Mouse (Mus musculus) adrenal gland, adult 2 months (tissue): ENCODE measurements around the gene Gga3. TPM values are rescaled to one million over a fixed set of nuclear protein-coding genes. Genes with fewer than 3 reads are reported as not detected.

Experiments used
- DNase-seq: peaks from one replicate; pipeline ENCODE4 v3.0.0; 2021
- polyA plus RNA-seq: library from polyadenylated mRNA; depleted of rRNA; stranded (reverse); fragments of >200 nt; gene quantifications from 2 replicates; pipeline ENCODE4 v1.2.3, GENCODE M21; 2012; rRNA removed
- total RNA-seq, 2 experiments: library from RNA; stranded (reverse); gene quantifications; 2 replicates each; pipeline ENCODE4 v1.2.3; 2021

Gga3 gene
- total and polyA plus RNA-seq, 3 experiments, result 21.8 to 38.9 (median 38.7) TPM

GRCm38 (mm10) chr11:115555717-115556116 lies 48.1 kb downstream of the Gga3 start:
- no peak for DNase-seq

- no peak for DNase-seq
Measured at GRCm38 (mm10) chr11:115552783-115553182, 51.1 kb downstream of the Gga3 start.

- no peak for DNase-seq
Measured at GRCm38 (mm10) chr11:115543571-115543970, 60.3 kb downstream of the Gga3 start.

- no peak for DNase-seq
Measured at GRCm38 (mm10) chr11:115538045-115538444, 65.8 kb downstream of the Gga3 start.

- DNase-seq, result peak; percentile 17
Measured at GRCm38 (mm10) chr11:115536856-115537568, 66.8 kb downstream of the Gga3 start.

GRCm38 (mm10) chr11:115536038-115536681 lies 67.7 kb downstream of the Gga3 start, which contains the start of gene Sumo2:
Sumo2 (minus strand) TSS chr11:115536276.
- peak; percentile 99 for DNase-seq

GRCm38 (mm10) chr11:115535401-115536037 lies 68.3 kb downstream of the Gga3 start:
- DNase-seq, result peak; percentile 83

- DNase-seq, result no peak
Measured at GRCm38 (mm10) chr11:115534759-115535371, 69.0 kb downstream of the Gga3 start.

Other genes with a start within 250 kb of the Gga3 start
- 10 to 100 TPM; 23.8 to 25.0 TPM for gene Hid1, start 236.3 kb downstream of the Gga3 start, total RNA-seq
- gene Hid1, start 236.3 kb downstream of the Gga3 start, polyA plus RNA-seq, result 27.1 and 27.3 TPM in 2 replicates
- gene Cdr2l, start 222.1 kb downstream of the Gga3 start, total RNA-seq, result 100 to 1,000 TPM in 1 of 2 experiments, 10 to 100 TPM in 1; 67.8 to 169 TPM
- 63.0 and 75.9 TPM in 2 replicates for gene Cdr2l, start 222.1 kb downstream of the Gga3 start, polyA plus RNA-seq
- 100 to 1,000 TPM; 163 to 165 TPM for gene Mrpl58, start 200.3 kb downstream of the Gga3 start, total RNA-seq
- gene Mrpl58, start 200.3 kb downstream of the Gga3 start, polyA plus RNA-seq, result 96.1 and 100 TPM in 2 replicates
- gene Atp5h, start 184.1 kb downstream of the Gga3 start, total RNA-seq, result 100 to 1,000 TPM; 734 to 761 TPM
- 14.2 and 14.9 TPM in 2 replicates for gene Atp5h, start 184.1 kb downstream of the Gga3 start, polyA plus RNA-seq
- gene Kctd2, start 183.9 kb downstream of the Gga3 start, total RNA-seq, result 10 to 100 TPM; 52.1 to 72.0 TPM
- gene Kctd2, start 183.9 kb downstream of the Gga3 start, polyA plus RNA-seq, result 62.9 and 80.0 TPM in 2 replicates
- under 1 TPM; 0.14 to 0.52 TPM for gene Trim80, start 163.5 kb downstream of the Gga3 start, total RNA-seq
- 0.55 and 0.59 TPM in 2 replicates for gene Trim80, start 163.5 kb downstream of the Gga3 start, polyA plus RNA-seq
- under 1 TPM in 1 of 2 experiments, not detected in 1; 0.26 TPM for gene Slc16a5, start 141.6 kb downstream of the Gga3 start, total RNA-seq
- gene Slc16a5, start 141.6 kb downstream of the Gga3 start, polyA plus RNA-seq, result 0.32 TPM in 1 of 2 replicates, not detected in the other
- 10 to 100 TPM in 1 of 2 experiments, 1 to 10 TPM in 1; 6.3 to 11.5 TPM for gene Armc7, start 128.4 kb downstream of the Gga3 start, total RNA-seq
- 17.1 and 17.8 TPM in 2 replicates for gene Armc7, start 128.4 kb downstream of the Gga3 start, polyA plus RNA-seq
- gene Nt5c, start 112.2 kb downstream of the Gga3 start, total RNA-seq, result 100 to 1,000 TPM; 124 to 154 TPM
- 68.4 and 73.4 TPM in 2 replicates for gene Nt5c, start 112.2 kb downstream of the Gga3 start, polyA plus RNA-seq
- 100 to 1,000 TPM in 1 of 2 experiments, 10 to 100 TPM in 1; 71.8 to 109 TPM for gene Jpt1, start 89.7 kb downstream of the Gga3 start, total RNA-seq
- gene Jpt1, start 89.7 kb downstream of the Gga3 start, polyA plus RNA-seq, result 100 and 102 TPM in 2 replicates
- 100 to 1,000 TPM; 241 to 251 TPM for gene Sumo2, start 67.8 kb downstream of the Gga3 start, total RNA-seq
- gene Sumo2, start 67.8 kb downstream of the Gga3 start, polyA plus RNA-seq, result 15.9 and 18.9 TPM in 2 replicates
- gene Nup85, start 39.6 kb downstream of the Gga3 start, total RNA-seq, result 10 to 100 TPM; 32.5 to 46.0 TPM
- gene Nup85, start 39.6 kb downstream of the Gga3 start, polyA plus RNA-seq, result 24.7 and 28.9 TPM in 2 replicates
- gene Mrps7, start 126 bp downstream of the Gga3 start, total RNA-seq, result 100 to 1,000 TPM in 1 of 2 experiments, 10 to 100 TPM in 1; 99.9 to 121 TPM
- 31.8 and 33.5 TPM in 2 replicates for gene Mrps7, start 126 bp downstream of the Gga3 start, polyA plus RNA-seq
- gene Mif4gd, start 8.9 kb upstream of the Gga3 start, total RNA-seq, result 100 to 1,000 TPM in 1 of 2 experiments, 10 to 100 TPM in 1; 92.5 to 170 TPM
- gene Mif4gd, start 8.9 kb upstream of the Gga3 start, polyA plus RNA-seq, result 182 and 243 TPM in 2 replicates
- 100 to 1,000 TPM; 117 to 132 TPM for gene Slc25a19, start 24.2 kb upstream of the Gga3 start, total RNA-seq
- 156 and 170 TPM in 2 replicates for gene Slc25a19, start 24.2 kb upstream of the Gga3 start, polyA plus RNA-seq
- 100 to 1,000 TPM; 136 to 162 TPM for gene Grb2, start 104.5 kb upstream of the Gga3 start, total RNA-seq
- gene Grb2, start 104.5 kb upstream of the Gga3 start, polyA plus RNA-seq, result 41.2 and 50.8 TPM in 2 replicates
- 10 to 100 TPM; 70.6 to 85.9 TPM for gene Tmem94, start 161.4 kb upstream of the Gga3 start, total RNA-seq
- 158 and 165 TPM in 2 replicates for gene Tmem94, start 161.4 kb upstream of the Gga3 start, polyA plus RNA-seq
- 10 to 100 TPM; 53.7 to 64.2 TPM for gene Caskin2, start 209.6 kb upstream of the Gga3 start, total RNA-seq
- gene Caskin2, start 209.6 kb upstream of the Gga3 start, polyA plus RNA-seq, result 110 and 114 TPM in 2 replicates
- gene Tsen54, start 210.7 kb upstream of the Gga3 start, total RNA-seq, result 10 to 100 TPM; 15.8 to 20.7 TPM
- gene Tsen54, start 210.7 kb upstream of the Gga3 start, polyA plus RNA-seq, result 43.9 and 61.6 TPM in 2 replicates
- gene Llgl2, start 220.0 kb upstream of the Gga3 start, total RNA-seq, result 10 to 100 TPM in 1 of 2 experiments, 1 to 10 TPM in 1; 7.6 to 13.1 TPM
- gene Llgl2, start 220.0 kb upstream of the Gga3 start, polyA plus RNA-seq, result 24.4 and 29.5 TPM in 2 replicates